Mouse (Mus musculus): ENCODE results near the gene Gm21704. TPM values are rescaled to one million over a fixed set of nuclear protein-coding genes. Genes with fewer than 3 reads are reported as not detected.
"Not testable (repeated sequence)": the region's sequence is repeated elsewhere in the genome, so short reads cannot be mapped to it uniquely, and the experiment has no call there.

Gene Gm21704
- not detected in 2 replicates for polyA plus RNA-seq (2016; fragmentation: Nextera tagmentation; extraction: Ambion mirVana)

DNA sequence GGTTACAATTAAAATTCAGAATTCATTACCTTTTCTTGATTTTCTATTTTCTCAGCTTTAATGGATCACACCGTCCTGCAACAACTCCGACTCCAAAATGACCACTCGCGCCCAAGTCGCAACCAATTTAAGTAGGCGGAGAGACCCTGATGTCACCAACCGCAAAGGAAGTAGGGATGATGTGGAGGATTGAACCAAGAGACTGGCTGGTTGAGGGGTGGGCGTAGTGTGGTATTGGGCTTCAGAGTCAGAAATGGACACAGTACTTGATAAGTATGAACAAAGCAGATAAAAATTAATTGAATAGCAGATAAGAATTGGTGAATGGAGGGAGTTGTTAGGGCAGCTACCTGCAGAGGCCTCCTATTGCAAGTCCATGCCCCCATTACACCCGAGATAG, at the start of gene Gm21704, which contains the start of gene Gm21708:
Gene Gm21704 (minus strand): TSS at position 101 of the 400 bp plus-strand sequence.
Gene Gm21708 (minus strand): TSS at position 101 of the 400 bp plus-strand sequence.
- H3K27me3 ChIP-seq (ENCODE audit: poor library complexity, severe bottlenecking); H3K4me3 ChIP-seq; H3K9me3 ChIP-seq; H3K4me1 ChIP-seq; H3K27ac ChIP-seq; H3K36me3 ChIP-seq (replicated peaks); DNase-seq (ENCODE audit: extremely low spot score, low spot score): not testable (repeated sequence)
- WGBS = no CpG with 5 or more reads among the region's 9 CpGs

DNA sequence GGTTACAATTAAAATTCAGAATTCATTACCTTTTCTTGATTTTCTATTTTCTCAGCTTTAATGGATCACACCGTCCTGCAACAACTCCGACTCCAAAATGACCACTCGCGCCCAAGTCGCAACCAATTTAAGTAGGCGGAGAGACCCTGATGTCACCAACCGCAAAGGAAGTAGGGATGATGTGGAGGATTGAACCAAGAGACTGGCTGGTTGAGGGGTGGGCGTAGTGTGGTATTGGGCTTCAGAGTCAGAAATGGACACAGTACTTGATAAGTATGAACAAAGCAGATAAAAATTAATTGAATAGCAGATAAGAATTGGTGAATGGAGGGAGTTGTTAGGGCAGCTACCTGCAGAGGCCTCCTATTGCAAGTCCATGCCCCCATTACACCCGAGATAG, 64.7 kb downstream of the Gm21704 start, which contains the start of gene Gm21693:
Gene Gm21693 (minus strand): TSS at position 101 of the 400 bp plus-strand sequence.
- H3K4me3 ChIP-seq; H3K9me3 ChIP-seq; H3K27ac ChIP-seq; H3K4me1 ChIP-seq; H3K36me3 ChIP-seq (replicated peaks); DNase-seq (ENCODE audit: extremely low spot score, low spot score); H3K27me3 ChIP-seq (ENCODE audit: poor library complexity, severe bottlenecking): not testable (repeated sequence)
- WGBS = no CpG with 5 or more reads among the region's 9 CpGs

DNA sequence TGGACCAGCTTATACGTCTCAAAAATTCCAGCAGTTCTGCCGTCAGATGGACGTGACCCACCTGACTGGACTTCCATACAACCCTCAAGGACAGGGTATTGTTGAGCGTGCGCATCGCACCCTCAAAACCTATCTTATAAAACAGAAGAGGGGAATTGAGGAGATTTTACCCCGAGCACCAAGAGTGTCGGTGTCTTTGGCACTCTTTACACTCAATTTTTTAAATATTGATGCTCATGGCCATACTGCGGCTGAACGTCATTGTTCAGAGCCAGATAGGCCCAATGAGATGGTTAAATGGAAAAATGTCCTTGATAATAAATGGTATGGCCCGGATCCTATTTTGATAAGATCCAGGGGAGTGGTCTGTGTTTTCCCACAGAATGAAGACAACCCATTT, 69.3 kb downstream of the Gm21704 start:
- not testable (repeated sequence) for H3K4me1 ChIP-seq; DNase-seq (ENCODE audit: extremely low spot score, low spot score); H3K27me3 ChIP-seq (ENCODE audit: poor library complexity, severe bottlenecking); H3K4me3 ChIP-seq; H3K27ac ChIP-seq; H3K9me3 ChIP-seq; H3K36me3 ChIP-seq (replicated peaks)
- WGBS = 80% methylated on average over 1 of the region's 11 CpGs

Other genes with a start within 250 kb of the Gm21704 start
- gene Gm21677, start 103.7 kb downstream of the Gm21704 start, polyA plus RNA-seq (2016; fragmentation: Nextera tagmentation; extraction: Ambion mirVana) = not detected in 2 replicates
- not detected in 2 replicates for gene Gm21693, start 64.8 kb downstream of the Gm21704 start, polyA plus RNA-seq (2016; fragmentation: Nextera tagmentation; extraction: Ambion mirVana)
- gene Gm21708, start within 50 bp of the Gm21704 start, polyA plus RNA-seq (2016; fragmentation: Nextera tagmentation; extraction: Ambion mirVana) = not detected in 2 replicates